Mouse (Mus musculus): ENCODE measurements at regions not wholly inside any gene's neighbourhood (a gene's known extent, or its start where the extent isn't known, plus 50 kb on each side); places are given as distances from the start of the nearest gene placed in this dataset.

DNA sequence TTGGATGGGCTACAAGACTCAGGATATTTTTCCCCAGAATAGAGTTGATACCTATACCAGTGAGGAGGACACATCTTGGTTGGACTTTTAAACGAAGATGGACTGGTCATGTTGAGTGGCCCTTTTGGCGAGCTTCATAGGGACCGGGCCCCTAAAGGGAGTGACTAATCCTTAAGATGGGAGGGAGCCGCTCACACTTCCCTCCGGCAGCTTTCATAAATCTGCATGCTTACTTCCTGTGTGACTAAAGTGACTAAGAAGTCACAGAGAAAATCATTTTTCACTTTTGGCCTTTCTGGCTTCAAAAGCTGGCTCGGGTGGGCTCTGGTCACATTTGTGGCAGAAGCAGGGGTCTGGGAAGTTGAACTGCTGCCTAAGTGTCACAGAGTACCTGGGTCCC, 59.4 kb upstream of the Elk3 start:
- TF ChIP-seq CTCF (IDR thresholded peaks at IDR 0.05; ENCODE audit: low read depth) = no peak
- TF ChIP-seq EP300 (IDR thresholded peaks at IDR 0.05; ENCODE audit: low read depth) = no peak
